Mouse (Mus musculus) limb, embryonic 12.5 days (tissue): ENCODE results near the gene Zc3h10. TPM values are rescaled to one million over a fixed set of nuclear protein-coding genes. Genes with fewer than 3 reads are reported as not detected.

Experiments
- ATAC-seq: fragments of 200-750 bp; cut with Nextera tagmentation; 2 replicates; pipeline ENCODE4 v1.8.0; 2017; ENCODE audit warnings: low read depth, moderate TSS enrichment; ENCODE audit not compliant: insufficient number of reproducible peaks, insufficient read depth, low FRiP score, low TSS enrichment
- H3K27ac ChIP-seq: fragments of 300-500 bp; sonication (generic); 2 replicates; pipeline ENCODE4 v1.5.1; 2016; ENCODE audit warnings: mild to moderate bottlenecking, moderate library complexity
- H3K27me3 ChIP-seq: fragments of 300-500 bp; sonication (generic); 2 replicates; pipeline ENCODE4 v1.6.1; 2016; ENCODE audit warnings: mild to moderate bottlenecking, moderate library complexity
- H3K36me3 ChIP-seq: fragments of 300-500 bp; sonication (generic); 2 replicates; pipeline ENCODE4 v1.6.1; 2016; ENCODE audit warnings: mild to moderate bottlenecking, moderate library complexity
- H3K4me1 ChIP-seq: fragments of 300-500 bp; sonication (generic); replicated peaks from 2 replicates; pipeline ENCODE4 v1.6.1; 2016
- H3K4me2 ChIP-seq: fragments of 300-500 bp; sonication (generic); 2 replicates; pipeline ENCODE4 v1.6.1; 2016; ENCODE audit warnings: mild to moderate bottlenecking, moderate library complexity
- H3K4me3 ChIP-seq: fragments of 300-500 bp; sonication (generic); replicated peaks from 2 replicates; pipeline ENCODE4 v1.5.1; 2016; ENCODE audit warnings: mild to moderate bottlenecking
- H3K9ac ChIP-seq: fragments of 300-500 bp; sonication (generic); replicated peaks from 2 replicates; pipeline ENCODE4 v1.6.1; 2016; ENCODE audit warnings: mild to moderate bottlenecking, moderate library complexity
- H3K9me3 ChIP-seq: fragments of 300-500 bp; sonication (generic); 2 replicates; pipeline ENCODE4 v1.6.1; 2016; ENCODE audit warnings: mild to moderate bottlenecking, moderate library complexity
- WGBS: fragments of 180-500 bp; shearing (Covaris S2); methylation state at CpG from one replicate; pipeline ENCODE4 v1.1.7; 2016; 5-methylcytosine and 5-hydroxymethylcytosine counted together
- polyA plus RNA-seq: library from polyadenylated mRNA; unstranded; fragments of >200 nt; fragmentation: Nextera tagmentation; extraction: Ambion mirVana; gene quantifications from 2 replicates; pipeline ENCODE4 v1.2.1, GENCODE M21; 2016

The Zc3h10 gene
- polyA plus RNA-seq, 1 experiment from 2014 or later = 21.4 TPM

GRCm38 (mm10) chr10:128522351-128522750, 25.2 kb downstream of the Zc3h10 start:
- Histone ChIP-seq H3K4me1 (peaks cover 15% of the 10 kb centered on the region), H3K9me3 (no peaks in the 10 kb centered on the region), H3K36me3 (peaks cover 31% of the 10 kb centered on the region), H3K9ac (no peak overlapping the region), H3K27ac (no peak overlapping the region), H3K4me2 (no peak overlapping the region), H3K4me3 (no peak overlapping the region), H3K27me3 (peaks cover 72% of the 10 kb centered on the region)
- 69% methylated on average over 6 of the region's 6 CpGs for WGBS
- ATAC-seq = no peak

GRCm38 (mm10) chr10:128520591-128520990, 27.0 kb downstream of the Zc3h10 start:
- H3K27ac ChIP-seq = no peak overlapping the region
- no peak overlapping the region for H3K4me3 ChIP-seq
- H3K9me3 ChIP-seq = no peaks in the 10 kb centered on the region
- peaks cover 32% of the 10 kb centered on the region for H3K36me3 ChIP-seq
- H3K4me2 ChIP-seq = no peak overlapping the region
- peaks cover 16% of the 10 kb centered on the region for H3K4me1 ChIP-seq
- 84% methylated on average over 16 of the region's 16 CpGs for WGBS
- no peak overlapping the region for H3K9ac ChIP-seq
- no peak for ATAC-seq
- H3K27me3 ChIP-seq = peaks cover 84% of the 10 kb centered on the region

- H3K4me2 ChIP-seq = no peak overlapping the region
- peaks cover 79% of the 10 kb centered on the region for H3K27me3 ChIP-seq
- H3K9ac ChIP-seq = no peak overlapping the region
- no peak overlapping the region for H3K27ac ChIP-seq
- WGBS = 69% methylated on average over 7 of the region's 7 CpGs
- ATAC-seq = no peak
- peaks cover 40% of the 10 kb centered on the region for H3K36me3 ChIP-seq
- no peak overlapping the region for H3K4me3 ChIP-seq
- peaks cover 6% of the 10 kb centered on the region for H3K4me1 ChIP-seq
- H3K9me3 ChIP-seq = no peaks in the 10 kb centered on the region
Measured at GRCm38 (mm10) chr10:128518833-128519232, 28.7 kb downstream of the Zc3h10 start.

- no peaks in the 10 kb centered on the region for H3K9me3 ChIP-seq
- peaks cover 47% of the 10 kb centered on the region for H3K36me3 ChIP-seq
- peaks cover 58% of the 10 kb centered on the region for H3K27me3 ChIP-seq
- H3K9ac ChIP-seq = no peak overlapping the region
- 19% methylated on average over 6 of the region's 6 CpGs for WGBS
- peaks cover 6% of the 10 kb centered on the region for H3K4me1 ChIP-seq
- H3K4me3 ChIP-seq = no peak overlapping the region
- H3K27ac ChIP-seq = no peak overlapping the region
- no peak for ATAC-seq
- H3K4me2 ChIP-seq = no peak overlapping the region
Measured at GRCm38 (mm10) chr10:128516677-128517076, 30.9 kb downstream of the Zc3h10 start.

GRCm38 (mm10) chr10:128516029-128516428, 31.5 kb downstream of the Zc3h10 start:
- ATAC-seq = no peak
- Histone ChIP-seq H3K4me3 (peak overlapping the region; percentile 19), H3K9me3 (no peaks in the 10 kb centered on the region), H3K9ac (peak overlapping the region; percentile 37; the same call in 1 of the 2 replicates), H3K4me1 (peaks cover 6% of the 10 kb centered on the region), H3K4me2 (peak overlapping the region; percentile 40), H3K27me3 (peaks cover 51% of the 10 kb centered on the region), H3K27ac (no peak overlapping the region), H3K36me3 (peaks cover 43% of the 10 kb centered on the region)
- WGBS = 7% methylated on average over 20 of the region's 20 CpGs

GRCm38 (mm10) chr10:128515044-128515443, 32.5 kb downstream of the Zc3h10 start:
- H3K27me3 ChIP-seq = peaks cover 47% of the 10 kb centered on the region
- no peak overlapping the region for H3K4me2 ChIP-seq
- H3K36me3 ChIP-seq = peaks cover 42% of the 10 kb centered on the region
- peaks cover 6% of the 10 kb centered on the region for H3K4me1 ChIP-seq
- no peak overlapping the region for H3K9ac ChIP-seq
- WGBS = 88% methylated on average over 4 of the region's 4 CpGs
- no peaks in the 10 kb centered on the region for H3K9me3 ChIP-seq
- no peak overlapping the region for H3K4me3 ChIP-seq
- ATAC-seq = no peak
- no peak overlapping the region for H3K27ac ChIP-seq

GRCm38 (mm10) chr10:128511761-128512160, 35.8 kb downstream of the Zc3h10 start:
- no peak overlapping the region for H3K4me3 ChIP-seq

GRCm38 (mm10) chr10:128511189-128511588, 36.4 kb downstream of the Zc3h10 start:
- no peak for ATAC-seq
- WGBS = 82% methylated on average over 9 of the region's 9 CpGs
- Histone ChIP-seq H3K4me1 (peaks cover 4% of the 10 kb centered on the region), H3K27me3 (peaks cover 14% of the 10 kb centered on the region), H3K4me3 (no peak overlapping the region), H3K9ac (no peak overlapping the region), H3K4me2 (no peak overlapping the region), H3K27ac (no peak overlapping the region), H3K9me3 (no peaks in the 10 kb centered on the region), H3K36me3 (peaks cover 30% of the 10 kb centered on the region)

More at GRCm38 (mm10) chr10:128511761-128512160, 35.8 kb downstream of the Zc3h10 start:
- WGBS = 79% methylated on average over 12 of the region's 12 CpGs
- H3K9ac ChIP-seq = no peak overlapping the region
- peaks cover 30% of the 10 kb centered on the region for H3K36me3 ChIP-seq
- no peak overlapping the region for H3K4me2 ChIP-seq
- H3K27ac ChIP-seq = no peak overlapping the region
- peaks cover 20% of the 10 kb centered on the region for H3K27me3 ChIP-seq
- H3K9me3 ChIP-seq = no peaks in the 10 kb centered on the region
- ATAC-seq = no peak
- H3K4me1 ChIP-seq = peaks cover 6% of the 10 kb centered on the region

GRCm38 (mm10) chr10:128510301-128510700, 37.3 kb downstream of the Zc3h10 start:
- no peak for ATAC-seq
- H3K36me3 ChIP-seq = peaks cover 26% of the 10 kb centered on the region
- no peak overlapping the region for H3K4me3 ChIP-seq
- H3K27me3 ChIP-seq = peaks cover 6% of the 10 kb centered on the region
- H3K4me2 ChIP-seq = no peak overlapping the region
- no peaks in the 10 kb centered on the region for H3K9me3 ChIP-seq
- H3K9ac ChIP-seq = no peak overlapping the region
- 85% methylated on average over 11 of the region's 11 CpGs for WGBS
- H3K27ac ChIP-seq = no peak overlapping the region
- no peaks in the 10 kb centered on the region for H3K4me1 ChIP-seq

GRCm38 (mm10) chr10:128509831-128510230, 37.7 kb downstream of the Zc3h10 start:
- H3K4me3 ChIP-seq = no peak overlapping the region
- no peaks in the 10 kb centered on the region for H3K9me3 ChIP-seq
- ATAC-seq = no peak
- H3K4me1 ChIP-seq = no peaks in the 10 kb centered on the region
- no peak overlapping the region for H3K27ac ChIP-seq
- no peak overlapping the region for H3K9ac ChIP-seq
- 78% methylated on average over 4 of the region's 4 CpGs for WGBS
- peaks cover under 1% of the 10 kb centered on the region for H3K27me3 ChIP-seq
- H3K4me2 ChIP-seq = no peak overlapping the region
- peaks cover 21% of the 10 kb centered on the region for H3K36me3 ChIP-seq

- WGBS = 88% methylated on average over 9 of the region's 9 CpGs
- no peak for ATAC-seq
- Histone ChIP-seq H3K9ac (no peak overlapping the region), H3K27me3 (no peaks in the 10 kb centered on the region), H3K9me3 (no peaks in the 10 kb centered on the region), H3K4me3 (no peak overlapping the region), H3K4me2 (no peak overlapping the region), H3K27ac (no peak overlapping the region), H3K4me1 (no peaks in the 10 kb centered on the region), H3K36me3 (peaks cover 21% of the 10 kb centered on the region)
Measured at GRCm38 (mm10) chr10:128509203-128509602, 38.4 kb downstream of the Zc3h10 start.

GRCm38 (mm10) chr10:128508260-128508659, 39.3 kb downstream of the Zc3h10 start:
- no peaks in the 10 kb centered on the region for H3K4me1 ChIP-seq
- ATAC-seq = no peak
- no peak overlapping the region for H3K4me2 ChIP-seq
- no peaks in the 10 kb centered on the region for H3K9me3 ChIP-seq
- no peaks in the 10 kb centered on the region for H3K27me3 ChIP-seq
- H3K36me3 ChIP-seq = peaks cover 21% of the 10 kb centered on the region
- no peak overlapping the region for H3K4me3 ChIP-seq
- no peak overlapping the region for H3K27ac ChIP-seq
- WGBS = 81% methylated on average over 9 of the region's 9 CpGs
- no peak overlapping the region for H3K9ac ChIP-seq
